Mouse (Mus musculus) heart, postnatal 4 days (tissue): ENCODE data around the gene Exo1. TPM values are rescaled to one million over a fixed set of nuclear protein-coding genes. Genes with fewer than 3 reads are reported as not detected.

Source experiments
- DNase-seq: peaks from one replicate; pipeline ENCODE4 v3.0.0; 2021
- total RNA-seq, 2 experiments: library from RNA; stranded (reverse); gene quantifications; 2 replicates each; pipeline ENCODE4 v1.2.3; 2021

Exo1 gene
- total RNA-seq, 2 experiments from 2014 or later = 10.2 to 14.5 TPM

DNA sequence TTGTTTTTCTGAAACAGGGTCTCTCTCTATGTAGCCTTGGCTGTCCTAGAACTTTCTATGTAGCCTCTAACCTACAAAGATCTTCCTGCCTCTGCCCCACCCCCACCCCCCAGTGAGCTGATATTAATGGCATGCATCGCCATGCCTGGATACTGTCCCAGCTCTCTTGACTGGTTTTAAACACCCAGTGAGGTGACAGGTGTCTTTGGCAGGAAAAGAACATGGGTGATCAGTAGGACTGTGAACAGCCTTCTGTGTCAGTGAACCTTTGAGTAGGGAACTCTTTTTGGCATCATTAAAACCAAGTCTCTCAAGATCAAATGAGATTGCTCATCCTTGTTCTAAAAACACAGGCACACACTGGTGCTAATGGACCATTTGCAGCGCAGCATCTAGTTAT lies 81.4 kb downstream of the Exo1 start:
- no peak for DNase-seq

Other genes starting within 250 kb of the Exo1 start
- gene Opn3, start 187.8 kb upstream of the Exo1 start, total RNA-seq = 10 to 100 TPM in 1 of 2 experiments, 1 to 10 TPM in 1; 9.5 to 11.3 TPM
- 10 to 100 TPM; 19.3 to 19.4 TPM for gene Chml, start 187.7 kb upstream of the Exo1 start, total RNA-seq
- not detected for gene Wdr64, start 182.0 kb upstream of the Exo1 start, total RNA-seq
- not detected for gene Gm38100, start 39.7 kb downstream of the Exo1 start, total RNA-seq
- not detected for gene Rbm8a2, start 98.5 kb downstream of the Exo1 start, total RNA-seq